ENCODE assay signal across 8 mouse cellular contexts in the genomic region with DNA sequence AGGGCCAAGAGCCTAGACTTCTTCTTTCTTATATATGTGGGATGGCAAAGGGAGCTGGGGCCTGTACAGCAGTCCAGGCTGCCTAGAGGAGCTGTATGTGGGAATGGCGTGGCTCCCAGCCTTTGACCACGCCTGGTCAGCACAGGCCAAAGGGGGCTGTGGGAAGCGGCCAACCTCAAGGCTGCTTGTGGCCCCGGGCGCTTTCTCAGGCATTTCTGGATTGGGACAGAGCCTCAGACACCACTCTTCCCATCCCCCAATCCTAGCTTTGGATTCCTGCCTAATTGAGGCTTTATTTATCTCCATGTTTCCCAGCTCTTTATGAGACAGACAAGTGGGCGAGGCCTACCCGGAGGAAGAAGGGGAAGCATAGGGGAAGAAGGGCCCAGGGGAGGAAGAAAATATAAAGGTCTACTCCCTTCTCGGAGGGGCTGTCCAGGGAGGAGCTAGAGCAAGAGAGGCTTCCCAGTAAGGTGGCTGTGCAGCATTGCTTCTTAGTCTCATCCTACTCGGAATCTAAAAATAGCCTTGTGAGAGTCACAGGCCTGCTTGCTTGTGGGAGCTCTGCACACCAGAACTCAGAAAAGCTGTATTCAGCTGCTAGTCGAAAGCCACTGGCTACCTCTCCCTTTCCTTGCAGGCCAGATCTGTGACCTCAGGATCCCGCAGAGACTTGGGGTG. TPM values are rescaled to one million over a fixed set of nuclear protein-coding genes. Genes with fewer than 3 reads are reported as not detected.
DNase-seq lines count a peak whose midpoint lies in the region; ATAC-seq lines count a peak whose summit lies in the region.

No protein-coding gene starts in this region.

- H3K9ac ChIP-seq in midbrain, embryonic 12.5 days (replicated peaks) = no peak overlapping the region; the same call in 1 of the 2 replicates
- H3K9ac ChIP-seq in stomach, embryonic 14.5 days (replicated peaks; ENCODE audit: low read depth, low read length) = no peak overlapping the region; the same call in 1 of the 2 replicates

- WGBS in embryonic facial prominence, embryonic 10.5 days = 31% methylated on average over 11 of the region's 11 CpGs
- 27% methylated on average over 11 of the region's 11 CpGs for WGBS in midbrain, embryonic 12.5 days
- WGBS in stomach, embryonic 14.5 days = 38% methylated on average over 11 of the region's 11 CpGs

- peak overlapping the region; percentile 8 for H3K4me2 ChIP-seq in midbrain, embryonic 12.5 days (replicated peaks)
- H3K4me2 ChIP-seq in stomach, embryonic 14.5 days (replicated peaks; ENCODE audit: low read depth, low read length) = no peak overlapping the region

- ATAC-seq in midbrain, embryonic 12.5 days (ENCODE audit: low FRiP score, low read depth) = 0 out of 2 replicates have a peak, but pooled peaks have one; percentile 49
- ATAC-seq in stomach, embryonic 14.5 days (ENCODE audit: insufficient number of reproducible peaks, insufficient read depth, low FRiP score, low read depth) = peak; percentile 81; the same call in 1 of the 2 replicates

- H3K27me3 ChIP-seq in embryonic facial prominence, embryonic 10.5 days (replicated peaks; ENCODE audit: low read depth, poor library complexity, severe bottlenecking) = no peaks in the 10 kb centered on the region
- H3K27me3 ChIP-seq in midbrain, embryonic 12.5 days = no peaks in the 10 kb centered on the region
- no peaks in the 10 kb centered on the region for H3K27me3 ChIP-seq in stomach, embryonic 14.5 days (ENCODE audit: control insufficient read depth, insufficient read depth, low read length)

- peak; percentile 96 for DNase-seq in brain, adult 2 months (ENCODE audit: low read depth, low spot score)
- DNase-seq in embryonic facial prominence, embryonic 10.5 days (ENCODE audit: low spot score) = peak; percentile 55
- peak; percentile 79 to 87 for DNase-seq in heart, adult 18-20 months
- peak; percentile 50 for DNase-seq in kidney, adult 18-20 months
- peak; percentile 68 to 94 for DNase-seq in left cerebral cortex, postnatal 25 days (ENCODE audit: low spot score in 2 of 2)
- DNase-seq in c-Kit-positive CD71-positive TER-119-positive erythroid progenitor cells, embryonic 14.5 days (ENCODE audit: low spot score) = no peak

- peaks cover 38% of the 10 kb centered on the region for H3K4me1 ChIP-seq in embryonic facial prominence, embryonic 10.5 days
- H3K4me1 ChIP-seq in midbrain, embryonic 12.5 days = peaks cover 36% of the 10 kb centered on the region
- peaks cover 28% of the 10 kb centered on the region for H3K4me1 ChIP-seq in stomach, embryonic 14.5 days (ENCODE audit: control insufficient read depth, insufficient read depth, low read length)

- peak overlapping the region; percentile 17; the same call in 1 of the 2 replicates for H3K4me3 ChIP-seq in embryonic facial prominence, embryonic 10.5 days
- H3K4me3 ChIP-seq in midbrain, embryonic 12.5 days = no peak overlapping the region
- no peak overlapping the region for H3K4me3 ChIP-seq in stomach, embryonic 14.5 days (ENCODE audit: low read depth, low read length)

- peaks cover 28% of the 10 kb centered on the region for H3K36me3 ChIP-seq in embryonic facial prominence, embryonic 10.5 days (replicated peaks)
- 0 out of 2 replicates have a peak, but pooled peaks cover 3% of the 10 kb centered on the region for H3K36me3 ChIP-seq in midbrain, embryonic 12.5 days
- no peaks in the 10 kb centered on the region for H3K36me3 ChIP-seq in stomach, embryonic 14.5 days (ENCODE audit: control insufficient read depth, insufficient read depth, low read length)

- H3K9me3 ChIP-seq in embryonic facial prominence, embryonic 10.5 days = no peaks in the 10 kb centered on the region
- no peaks in the 10 kb centered on the region for H3K9me3 ChIP-seq in midbrain, embryonic 12.5 days
- no peaks in the 10 kb centered on the region for H3K9me3 ChIP-seq in stomach, embryonic 14.5 days (ENCODE audit: control insufficient read depth, low read depth, low read length)

- intact Hi-C loops in left cerebral cortex, postnatal 25 days (cut with DNase I) = loop anchor here (5.0 kb wide), 1 partner anchor 46 kb away; a partner anchor contains a TSS

- H3K27ac ChIP-seq in embryonic facial prominence, embryonic 10.5 days (replicated peaks) = peak overlapping the region; percentile 82
- peak overlapping the region; percentile 68 for H3K27ac ChIP-seq in midbrain, embryonic 12.5 days (replicated peaks)
- peak overlapping the region; percentile 88 for H3K27ac ChIP-seq in stomach, embryonic 14.5 days (ENCODE audit: low read length)

RNA-seq across cellular contexts. Expression of a gene that starts 47.0 kb away (rescaled TPM):
- polyA plus RNA-seq in embryonic facial prominence, embryonic 10.5 days (2016; fragmentation: Nextera tagmentation; extraction: Ambion mirVana) = 40.8 and 49.9 TPM in 2 replicates
- 100 to 1,000 TPM; 123 to 131 TPM for total RNA-seq in heart, adult 18-20 months (2021)
- 100 to 1,000 TPM; 276 to 292 TPM for total RNA-seq in left cerebral cortex, postnatal 25 days (2021)
- 73.0 and 75.6 TPM in 2 replicates for polyA plus RNA-seq in midbrain, embryonic 12.5 days (2016; fragmentation: Nextera tagmentation; extraction: Ambion mirVana)
- polyA plus RNA-seq in stomach, embryonic 14.5 days (2014; fragmentation: Nextera tagmentation; extraction: Ambion mirVana) = 68.8 and 69.1 TPM in 2 replicates
